Mouse (Mus musculus) neural tube, embryonic 14.5 days (tissue): Measurements from ENCODE around the gene Use1. TPM values are rescaled to one million over a fixed set of nuclear protein-coding genes. Genes with fewer than 3 reads are reported as not detected.
A peak's percentile ranks its signal among the peaks of the same experiment; 100 is the strongest.

Experiments
- ATAC-seq: fragments of 200-750 bp; cut with Nextera tagmentation; 2 replicates; pipeline ENCODE4 v1.8.0; 2017; ENCODE audit warnings: low read depth, mild to moderate bottlenecking, moderate TSS enrichment, moderate library complexity
- H3K27ac ChIP-seq: fragments of 300-500 bp; sonication (generic); 2 replicates; pipeline ENCODE4 v1.5.1; 2014; ENCODE audit warnings: low read depth, mild to moderate bottlenecking, control low read depth, low read length, moderate library complexity, mixed read lengths
- H3K27me3 ChIP-seq: fragments of 300-500 bp; sonication (generic); 2 replicates; pipeline ENCODE4 v1.6.1; 2014; ENCODE audit warnings: low read length; ENCODE audit not compliant: control insufficient read depth, insufficient read depth
- H3K36me3 ChIP-seq: fragments of 300-500 bp; sonication (generic); 2 replicates; pipeline ENCODE4 v1.6.1; 2014; ENCODE audit warnings: low read length, mixed read lengths; ENCODE audit not compliant: control insufficient read depth, insufficient read depth
- H3K4me1 ChIP-seq: fragments of 300-500 bp; sonication (generic); 2 replicates; pipeline ENCODE4 v1.6.1; 2014; ENCODE audit warnings: low read length; ENCODE audit not compliant: control insufficient read depth, insufficient read depth
- H3K4me2 ChIP-seq: fragments of 300-500 bp; sonication (generic); 2 replicates; pipeline ENCODE4 v1.6.1; 2014; ENCODE audit warnings: mild to moderate bottlenecking, low read depth, low read length, control low read depth
- H3K4me3 ChIP-seq: fragments of 300-500 bp; sonication (generic); 2 replicates; pipeline ENCODE4 v1.5.1; 2014; ENCODE audit warnings: low read depth, low read length, control low read depth, mixed read lengths
- H3K9ac ChIP-seq: fragments of 300-500 bp; sonication (generic); replicated peaks from 2 replicates; pipeline ENCODE4 v1.6.1; 2014; ENCODE audit warnings: low read depth, mild to moderate bottlenecking, control low read depth, low read length, mixed read lengths
- H3K9me3 ChIP-seq: fragments of 300-500 bp; sonication (generic); 2 replicates; pipeline ENCODE4 v1.6.1; 2016; ENCODE audit warnings: low read length; ENCODE audit not compliant: control insufficient read depth
- WGBS: fragments of 180-500 bp; shearing (Covaris S2); extraction: QIAGEN DNeasy Blood & Tissue Kit; methylation state at CpG from one replicate; pipeline ENCODE4 v1.1.7; 2014; 5-methylcytosine and 5-hydroxymethylcytosine counted together
- polyA plus RNA-seq: library from polyadenylated mRNA; unstranded; fragments of >200 nt; fragmentation: Nextera tagmentation; extraction: Ambion mirVana; gene quantifications from 2 replicates; pipeline ENCODE4 v1.2.1, GENCODE M21; 2014

Use1 gene
- polyA plus RNA-seq, 1 experiment from 2014 or later: 130 TPM

GRCm38 (mm10) chr8:71374616-71375206, 8.1 kb downstream of the Use1 start:
- Histone ChIP-seq H3K27ac (no peak overlapping the region; the same call in 1 of the 2 replicates), H3K9me3 (no peaks in the 10 kb centered on the region), H3K9ac (0 out of 2 replicates have a peak overlapping the region, but pooled peaks have one; percentile 28), H3K4me2 (no peak overlapping the region), H3K4me1 (peaks cover 33% of the 10 kb centered on the region), H3K27me3 (no peaks in the 10 kb centered on the region), H3K4me3 (no peak overlapping the region), H3K36me3 (peaks cover 9% of the 10 kb centered on the region; the same call in 1 of the 2 replicates)
- 82% methylated on average over 17 of the region's 17 CpGs for WGBS
- ATAC-seq: no peak

- peak; percentile 4; the same call in 1 of the 2 replicates for ATAC-seq
- H3K27me3 ChIP-seq: no peaks in the 10 kb centered on the region
- WGBS: 8% methylated on average over 70 of the region's 74 CpGs
- peak overlapping the region; percentile 32 for H3K4me3 ChIP-seq
- peak overlapping the region; percentile 63 for H3K9ac ChIP-seq
- no peaks in the 10 kb centered on the region for H3K9me3 ChIP-seq
- H3K36me3 ChIP-seq: peaks cover 9% of the 10 kb centered on the region; the same call in 1 of the 2 replicates
- peaks cover 41% of the 10 kb centered on the region for H3K4me1 ChIP-seq
- peak overlapping the region; percentile 64 for H3K27ac ChIP-seq
- peak overlapping the region; percentile 65 for H3K4me2 ChIP-seq
These were observed 9.2 kb downstream of the Use1 start for GRCm38 (mm10) chr8:71375581-71376422.

- Histone ChIP-seq H3K27ac (peak overlapping the region; percentile 64), H3K4me2 (peak overlapping the region; percentile 65), H3K9ac (peak overlapping the region; percentile 63; the same call in 1 of the 2 replicates), H3K4me3 (peak overlapping the region; percentile 32), H3K9me3 (no peaks in the 10 kb centered on the region), H3K4me1 (peaks cover 41% of the 10 kb centered on the region), H3K36me3 (peaks cover 9% of the 10 kb centered on the region; the same call in 1 of the 2 replicates), H3K27me3 (no peaks in the 10 kb centered on the region; the same call in 1 of the 2 replicates)
- WGBS: 29% methylated on average over 8 of the region's 8 CpGs
- ATAC-seq: no peak
These were observed 9.9 kb downstream of the Use1 start for GRCm38 (mm10) chr8:71376423-71377030.

- peaks cover 41% of the 10 kb centered on the region for H3K4me1 ChIP-seq
- no peak overlapping the region for H3K9ac ChIP-seq
- 18% methylated on average over 4 of the region's 4 CpGs for WGBS
- H3K9me3 ChIP-seq: no peaks in the 10 kb centered on the region
- no peak for ATAC-seq
- H3K27me3 ChIP-seq: no peaks in the 10 kb centered on the region; the same call in 1 of the 2 replicates
- peak overlapping the region; percentile 100 for H3K4me2 ChIP-seq
- H3K27ac ChIP-seq: no peak overlapping the region
- H3K4me3 ChIP-seq: no peak overlapping the region
- H3K36me3 ChIP-seq: peaks cover 6% of the 10 kb centered on the region; the same call in 1 of the 2 replicates
These were observed 12.4 kb downstream of the Use1 start for GRCm38 (mm10) chr8:71379008-71379407.

- WGBS: 41% methylated on average over 3 of the region's 3 CpGs
- H3K4me3 ChIP-seq: peak overlapping the region; percentile 76
- no peaks in the 10 kb centered on the region; the same call in 1 of the 2 replicates for H3K27me3 ChIP-seq
- H3K9ac ChIP-seq: peak overlapping the region; percentile 87; the same call in 1 of the 2 replicates
- peaks cover under 1% of the 10 kb centered on the region; the same call in 1 of the 2 replicates for H3K36me3 ChIP-seq
- H3K9me3 ChIP-seq: no peaks in the 10 kb centered on the region
- H3K4me2 ChIP-seq: peak overlapping the region; percentile 100
- no peak overlapping the region for H3K27ac ChIP-seq
- peaks cover 41% of the 10 kb centered on the region for H3K4me1 ChIP-seq
- no peak for ATAC-seq
These were observed 12.9 kb downstream of the Use1 start for GRCm38 (mm10) chr8:71379512-71380075.

- peaks cover 37% of the 10 kb centered on the region for H3K4me1 ChIP-seq
- H3K4me2 ChIP-seq: peak overlapping the region; percentile 100
- no peaks in the 10 kb centered on the region for H3K36me3 ChIP-seq
- no peak for ATAC-seq
- peak overlapping the region; percentile 87 for H3K9ac ChIP-seq
- peak overlapping the region; percentile 76 for H3K4me3 ChIP-seq
- H3K27ac ChIP-seq: no peak overlapping the region
- WGBS: 1% methylated on average over 68 of the region's 72 CpGs
- H3K27me3 ChIP-seq: no peaks in the 10 kb centered on the region; the same call in 1 of the 2 replicates
- H3K9me3 ChIP-seq: no peaks in the 10 kb centered on the region
These were observed 13.8 kb downstream of the Use1 start for GRCm38 (mm10) chr8:71380178-71381171.

GRCm38 (mm10) chr8:71381421-71381970, 14.8 kb downstream of the Use1 start, which contains the start of gene Nr2f6:
Gene Nr2f6 (minus strand): TSS chr8:71381960.
- Histone ChIP-seq H3K36me3 (no peaks in the 10 kb centered on the region), H3K9me3 (no peaks in the 10 kb centered on the region), H3K9ac (peak within 1 kb of the TSS; percentile 87), H3K4me1 (peaks cover 27% of the 10 kb centered on the region), H3K27me3 (no peaks in the 10 kb centered on the region; the same call in 1 of the 2 replicates), H3K4me2 (peak within 1 kb of the TSS; percentile 100), H3K4me3 (peak within 1 kb of the TSS; percentile 76), H3K27ac (peak within 1 kb of the TSS; percentile 82)
- WGBS: under 1% methylated on average over 62 of the region's 89 CpGs
- ATAC-seq: peak; percentile 59
